Mouse (Mus musculus): ENCODE measurements around the gene Kdelr3. TPM values are rescaled to one million over a fixed set of nuclear protein-coding genes. Genes with fewer than 3 reads are reported as not detected.
A peak's percentile ranks its signal among the peaks of the same experiment; 100 is the strongest.

Gene Kdelr3
- polyA plus RNA-seq (2014; fragmentation: Nextera tagmentation; extraction: Ambion mirVana) = 82.3 and 83.9 TPM in 2 replicates

- under 1% methylated on average over 71 of the region's 71 CpGs for WGBS
- Histone ChIP-seq H3K9me3 (ENCODE audit: control insufficient read depth, low read depth, low read length) (no peaks in the 10 kb centered on the region), H3K27me3 (ENCODE audit: control insufficient read depth, insufficient read depth, low read length) (peaks cover 11% of the 10 kb centered on the region; the same call in 1 of the 2 replicates), H3K4me1 (ENCODE audit: control insufficient read depth, insufficient read depth, low read length) (peaks cover 19% of the 10 kb centered on the region), H3K36me3 (ENCODE audit: control insufficient read depth, insufficient read depth, low read length) (no peaks in the 10 kb centered on the region), H3K4me2 (replicated peaks; ENCODE audit: low read depth, low read length) (peak within 1 kb of the TSS; percentile 74), H3K9ac (replicated peaks; ENCODE audit: low read depth, low read length) (peak within 1 kb of the TSS; percentile 62), H3K27ac (ENCODE audit: low read length) (peak within 1 kb of the TSS; percentile 40), H3K4me3 (ENCODE audit: low read depth, low read length) (peak within 1 kb of the TSS; percentile 51)
- ATAC-seq (ENCODE audit: insufficient number of reproducible peaks, insufficient read depth, low FRiP score, low read depth) = peak; percentile 73
Measured at GRCm38 (mm10) chr15:79516171-79517096, at the start of gene Kdelr3. Gene Kdelr3 (plus strand): TSS chr15:79516411.

- H3K9me3 ChIP-seq (ENCODE audit: control insufficient read depth, low read depth, low read length) = no peaks in the 10 kb centered on the region
- no peaks in the 10 kb centered on the region for H3K27me3 ChIP-seq (ENCODE audit: control insufficient read depth, insufficient read depth, low read length)
- H3K4me3 ChIP-seq (ENCODE audit: low read depth, low read length) = no peak overlapping the region
- no peak overlapping the region for H3K9ac ChIP-seq (replicated peaks; ENCODE audit: low read depth, low read length)
- H3K36me3 ChIP-seq (ENCODE audit: control insufficient read depth, insufficient read depth, low read length) = no peaks in the 10 kb centered on the region
- peak; percentile 82; the same call in 1 of the 2 replicates for ATAC-seq (ENCODE audit: insufficient number of reproducible peaks, insufficient read depth, low FRiP score, low read depth)
- H3K27ac ChIP-seq (ENCODE audit: low read length) = no peak overlapping the region
- no peak overlapping the region for H3K4me2 ChIP-seq (replicated peaks; ENCODE audit: low read depth, low read length)
- H3K4me1 ChIP-seq (ENCODE audit: control insufficient read depth, insufficient read depth, low read length) = no peaks in the 10 kb centered on the region
- 6% methylated on average over 18 of the region's 18 CpGs for WGBS
Measured at GRCm38 (mm10) chr15:79466601-79467286, 49.5 kb upstream of the Kdelr3 start.

- 65% methylated on average over 5 of the region's 5 CpGs for WGBS
- ATAC-seq (ENCODE audit: insufficient number of reproducible peaks, insufficient read depth, low FRiP score, low read depth) = no peak
- Histone ChIP-seq H3K4me1 (ENCODE audit: control insufficient read depth, insufficient read depth, low read length) (no peaks in the 10 kb centered on the region), H3K36me3 (ENCODE audit: control insufficient read depth, insufficient read depth, low read length) (no peaks in the 10 kb centered on the region), H3K27ac (ENCODE audit: low read length) (no peak overlapping the region), H3K4me2 (replicated peaks; ENCODE audit: low read depth, low read length) (no peak overlapping the region), H3K9me3 (ENCODE audit: control insufficient read depth, low read depth, low read length) (no peaks in the 10 kb centered on the region), H3K9ac (replicated peaks; ENCODE audit: low read depth, low read length) (no peak overlapping the region), H3K4me3 (ENCODE audit: low read depth, low read length) (no peak overlapping the region), H3K27me3 (ENCODE audit: control insufficient read depth, insufficient read depth, low read length) (no peaks in the 10 kb centered on the region)
Measured at GRCm38 (mm10) chr15:79469577-79469976, 46.6 kb upstream of the Kdelr3 start.

GRCm38 (mm10) chr15:79470583-79470982 is 45.6 kb upstream of the Kdelr3 start:
- no peaks in the 10 kb centered on the region for H3K9me3 ChIP-seq (ENCODE audit: control insufficient read depth, low read depth, low read length)
- peak overlapping the region; percentile 27 for H3K4me2 ChIP-seq (replicated peaks; ENCODE audit: low read depth, low read length)
- 29% methylated on average over 17 of the region's 17 CpGs for WGBS
- H3K4me3 ChIP-seq (ENCODE audit: low read depth, low read length) = 0 out of 2 replicates have a peak overlapping the region, but pooled peaks have one; percentile 11
- no peak overlapping the region for H3K9ac ChIP-seq (replicated peaks; ENCODE audit: low read depth, low read length)
- no peak for ATAC-seq (ENCODE audit: insufficient number of reproducible peaks, insufficient read depth, low FRiP score, low read depth)
- H3K27me3 ChIP-seq (ENCODE audit: control insufficient read depth, insufficient read depth, low read length) = no peaks in the 10 kb centered on the region
- no peaks in the 10 kb centered on the region for H3K36me3 ChIP-seq (ENCODE audit: control insufficient read depth, insufficient read depth, low read length)
- no peak overlapping the region for H3K27ac ChIP-seq (ENCODE audit: low read length)
- no peaks in the 10 kb centered on the region for H3K4me1 ChIP-seq (ENCODE audit: control insufficient read depth, insufficient read depth, low read length)

GRCm38 (mm10) chr15:79471095-79471494 is 45.1 kb upstream of the Kdelr3 start:
- WGBS = 42% methylated on average over 10 of the region's 10 CpGs
- no peaks in the 10 kb centered on the region for H3K4me1 ChIP-seq (ENCODE audit: control insufficient read depth, insufficient read depth, low read length)
- no peak overlapping the region for H3K9ac ChIP-seq (replicated peaks; ENCODE audit: low read depth, low read length)
- ATAC-seq (ENCODE audit: insufficient number of reproducible peaks, insufficient read depth, low FRiP score, low read depth) = no peak
- H3K4me3 ChIP-seq (ENCODE audit: low read depth, low read length) = no peak overlapping the region
- no peaks in the 10 kb centered on the region for H3K9me3 ChIP-seq (ENCODE audit: control insufficient read depth, low read depth, low read length)
- H3K27me3 ChIP-seq (ENCODE audit: control insufficient read depth, insufficient read depth, low read length) = no peaks in the 10 kb centered on the region
- no peak overlapping the region; the same call in 1 of the 2 replicates for H3K4me2 ChIP-seq (replicated peaks; ENCODE audit: low read depth, low read length)
- no peak overlapping the region for H3K27ac ChIP-seq (ENCODE audit: low read length)
- no peaks in the 10 kb centered on the region for H3K36me3 ChIP-seq (ENCODE audit: control insufficient read depth, insufficient read depth, low read length)

- no peak overlapping the region for H3K9ac ChIP-seq (replicated peaks; ENCODE audit: low read depth, low read length)
- no peaks in the 10 kb centered on the region for H3K9me3 ChIP-seq (ENCODE audit: control insufficient read depth, low read depth, low read length)
- H3K27ac ChIP-seq (ENCODE audit: low read length) = no peak overlapping the region
- no peak for ATAC-seq (ENCODE audit: insufficient number of reproducible peaks, insufficient read depth, low FRiP score, low read depth)
- WGBS = 85% methylated on average over 5 of the region's 5 CpGs
- H3K4me1 ChIP-seq (ENCODE audit: control insufficient read depth, insufficient read depth, low read length) = no peaks in the 10 kb centered on the region
- H3K27me3 ChIP-seq (ENCODE audit: control insufficient read depth, insufficient read depth, low read length) = no peaks in the 10 kb centered on the region
- H3K4me2 ChIP-seq (replicated peaks; ENCODE audit: low read depth, low read length) = no peak overlapping the region
- no peak overlapping the region for H3K4me3 ChIP-seq (ENCODE audit: low read depth, low read length)
- no peaks in the 10 kb centered on the region for H3K36me3 ChIP-seq (ENCODE audit: control insufficient read depth, insufficient read depth, low read length)
Measured at GRCm38 (mm10) chr15:79473042-79473441, 43.2 kb upstream of the Kdelr3 start.

- Histone ChIP-seq H3K4me2 (replicated peaks; ENCODE audit: low read depth, low read length) (no peak overlapping the region), H3K27ac (ENCODE audit: low read length) (no peak overlapping the region), H3K9me3 (ENCODE audit: control insufficient read depth, low read depth, low read length) (no peaks in the 10 kb centered on the region), H3K4me3 (ENCODE audit: low read depth, low read length) (no peak overlapping the region), H3K27me3 (ENCODE audit: control insufficient read depth, insufficient read depth, low read length) (no peaks in the 10 kb centered on the region), H3K4me1 (ENCODE audit: control insufficient read depth, insufficient read depth, low read length) (no peaks in the 10 kb centered on the region), H3K9ac (replicated peaks; ENCODE audit: low read depth, low read length) (no peak overlapping the region), H3K36me3 (ENCODE audit: control insufficient read depth, insufficient read depth, low read length) (no peaks in the 10 kb centered on the region)
- no peak for ATAC-seq (ENCODE audit: insufficient number of reproducible peaks, insufficient read depth, low FRiP score, low read depth)
- WGBS = 54% methylated on average over 12 of the region's 12 CpGs
Measured at GRCm38 (mm10) chr15:79473638-79474355, 42.4 kb upstream of the Kdelr3 start.

GRCm38 (mm10) chr15:79477227-79477626 is 39.0 kb upstream of the Kdelr3 start:
- H3K9ac ChIP-seq (replicated peaks; ENCODE audit: low read depth, low read length) = no peak overlapping the region
- 40% methylated on average over 6 of the region's 6 CpGs for WGBS
- H3K36me3 ChIP-seq (ENCODE audit: control insufficient read depth, insufficient read depth, low read length) = no peaks in the 10 kb centered on the region
- H3K4me1 ChIP-seq (ENCODE audit: control insufficient read depth, insufficient read depth, low read length) = no peaks in the 10 kb centered on the region
- no peaks in the 10 kb centered on the region for H3K9me3 ChIP-seq (ENCODE audit: control insufficient read depth, low read depth, low read length)
- ATAC-seq (ENCODE audit: insufficient number of reproducible peaks, insufficient read depth, low FRiP score, low read depth) = no peak
- H3K4me2 ChIP-seq (replicated peaks; ENCODE audit: low read depth, low read length) = no peak overlapping the region
- H3K27ac ChIP-seq (ENCODE audit: low read length) = no peak overlapping the region
- no peak overlapping the region for H3K4me3 ChIP-seq (ENCODE audit: low read depth, low read length)
- H3K27me3 ChIP-seq (ENCODE audit: control insufficient read depth, insufficient read depth, low read length) = no peaks in the 10 kb centered on the region

Data from stomach, embryonic 14.5 days (tissue).